Mouse (Mus musculus): ENCODE results near the gene Narfl. TPM values are rescaled to one million over a fixed set of nuclear protein-coding genes. Genes with fewer than 3 reads are reported as not detected.

Narfl gene
- polyA plus RNA-seq, 1 experiment from 2014 or later = 28.6 TPM

DNA sequence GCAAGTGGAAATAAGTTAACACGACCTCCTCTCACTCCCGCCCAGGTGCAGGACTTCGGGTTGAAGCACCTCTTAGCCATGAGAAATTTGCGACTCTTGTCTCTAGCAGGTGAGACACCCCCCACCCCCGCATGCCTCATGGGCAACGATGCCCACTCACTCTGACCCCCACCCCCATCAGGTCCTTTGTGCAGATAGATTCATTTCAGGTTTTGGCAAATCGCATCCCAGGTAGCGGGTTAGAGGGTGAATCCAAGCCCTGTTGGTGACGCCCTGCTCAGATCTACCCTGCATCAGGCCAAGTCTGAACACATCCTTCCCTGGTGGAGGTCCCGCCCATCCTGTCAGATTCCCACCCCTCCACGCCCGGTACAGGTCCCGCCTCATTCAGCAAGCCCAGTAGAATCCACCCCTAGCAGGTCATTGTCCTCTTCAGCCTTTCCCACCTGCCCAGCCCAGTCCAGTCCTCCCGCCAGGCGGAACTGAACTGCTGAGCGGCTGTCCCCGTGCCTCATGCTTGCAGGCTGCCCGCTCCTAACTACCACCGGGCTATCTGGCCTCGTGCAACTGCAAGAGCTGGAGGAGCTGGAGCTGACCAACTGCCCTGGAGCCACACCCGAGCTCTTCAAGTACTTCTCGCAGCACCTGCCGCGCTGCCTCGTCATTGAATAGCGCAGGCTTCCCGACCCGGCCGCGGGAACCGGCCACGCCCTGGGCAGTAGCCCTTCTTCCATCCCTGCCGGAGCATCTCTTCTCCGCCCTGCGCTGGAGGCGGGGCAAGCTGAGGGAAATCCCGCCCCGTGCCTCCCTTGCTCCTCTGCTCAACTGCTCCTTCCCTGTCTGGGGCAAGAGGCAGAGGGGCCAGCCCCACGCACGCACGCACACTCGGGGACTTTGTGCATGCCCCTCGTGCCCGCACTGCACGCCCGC lies 45.5 kb downstream of the Narfl start:
- H3K9me3 ChIP-seq (replicated peaks; ENCODE audit: control insufficient read depth, low read length) = no peaks in the 10 kb centered on the region
- peaks cover 7% of the 10 kb centered on the region for H3K4me1 ChIP-seq (ENCODE audit: control insufficient read depth, insufficient read depth, low read length)
- H3K27ac ChIP-seq (ENCODE audit: low read length) = no peak overlapping the region
- peaks cover 26% of the 10 kb centered on the region for H3K27me3 ChIP-seq (ENCODE audit: control insufficient read depth, insufficient read depth, low read length)
- no peaks in the 10 kb centered on the region for H3K36me3 ChIP-seq (ENCODE audit: control insufficient read depth, insufficient read depth, low read length)
- H3K4me2 ChIP-seq (ENCODE audit: low read depth, low read length) = peak overlapping the region; percentile 41
- H3K9ac ChIP-seq (ENCODE audit: low read length) = 0 out of 2 replicates have a peak overlapping the region, but pooled peaks have one; percentile 2
- ATAC-seq (ENCODE audit: insufficient read depth, low FRiP score) = peak; percentile 56; the same call in 1 of the 2 replicates
- peak overlapping the region; percentile 26 for H3K4me3 ChIP-seq (replicated peaks; ENCODE audit: low read length)
- WGBS = 7% methylated on average over 46 of the region's 46 CpGs

DNA sequence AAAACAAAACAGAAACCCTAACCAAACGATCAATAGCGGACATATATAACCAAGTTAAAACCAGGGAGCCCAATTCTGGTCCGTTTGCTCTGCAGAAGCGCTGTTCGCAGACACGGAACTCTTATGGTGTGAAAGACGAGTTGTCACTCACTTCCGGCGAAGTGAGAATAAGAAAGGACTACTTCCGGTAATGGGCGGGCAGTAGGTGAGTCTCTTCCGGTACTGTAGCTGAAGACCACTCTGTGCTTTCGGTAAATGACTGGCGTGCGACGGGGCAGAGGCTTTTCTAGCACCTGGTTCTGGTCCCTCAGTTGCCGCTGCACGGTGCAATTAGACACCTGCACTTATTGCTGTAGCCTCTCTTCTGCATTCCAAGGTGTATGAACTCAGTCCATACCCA lies 49.9 kb downstream of the Narfl start, which contains the start of gene Wdr24:
Gene Wdr24 (plus strand): TSS at position 176 of the 400 bp plus-strand sequence.
- 1% methylated on average over 18 of the region's 18 CpGs for WGBS
- H3K4me1 ChIP-seq (ENCODE audit: control insufficient read depth, insufficient read depth, low read length) = peaks cover 22% of the 10 kb centered on the region
- peak; percentile 53 for ATAC-seq (ENCODE audit: insufficient read depth, low FRiP score)

DNA sequence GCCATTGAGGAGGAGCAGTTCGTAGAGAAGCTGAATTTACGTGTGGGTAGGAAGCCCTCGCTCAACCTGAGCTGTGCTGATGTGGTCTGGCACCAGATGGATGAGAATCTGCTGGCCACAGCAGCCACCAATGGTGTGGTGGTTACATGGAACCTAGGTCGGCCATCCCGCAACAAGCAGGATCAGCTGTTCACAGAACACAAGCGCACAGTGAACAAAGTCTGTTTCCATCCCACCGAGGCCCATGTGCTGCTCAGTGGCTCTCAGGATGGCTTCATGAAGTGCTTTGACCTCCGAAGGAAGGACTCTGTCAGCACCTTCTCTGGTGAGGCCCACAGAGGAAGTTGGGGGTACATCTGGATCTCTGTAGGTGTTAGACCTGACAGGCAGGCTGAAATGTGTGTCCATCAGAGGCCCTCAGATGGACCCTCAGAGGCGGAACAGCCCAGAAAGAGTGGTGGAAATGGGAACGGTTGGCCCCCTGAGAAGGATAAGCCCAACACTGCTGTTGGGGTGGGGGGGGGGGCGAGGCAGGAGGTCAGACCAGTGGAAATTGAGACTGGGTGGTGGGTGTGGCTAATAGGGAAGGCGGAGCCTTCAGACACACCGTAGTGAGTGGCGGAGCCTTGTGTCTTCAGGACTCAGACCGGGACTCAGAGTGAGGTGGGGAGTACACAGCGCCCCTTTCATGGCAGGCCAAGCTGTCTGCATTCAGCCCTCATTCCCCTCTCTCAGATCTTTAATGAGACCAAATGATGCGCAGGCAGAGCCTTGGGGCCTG lies 51.0 kb downstream of the Narfl start:
- Histone ChIP-seq H3K36me3 (ENCODE audit: control insufficient read depth, insufficient read depth, low read length) (0 out of 2 replicates have a peak, but pooled peaks cover 12% of the 10 kb centered on the region), H3K4me1 (ENCODE audit: control insufficient read depth, insufficient read depth, low read length) (peaks cover 20% of the 10 kb centered on the region), H3K4me2 (ENCODE audit: low read depth, low read length) (peak overlapping the region; percentile 92), H3K27me3 (ENCODE audit: control insufficient read depth, insufficient read depth, low read length) (peaks cover 8% of the 10 kb centered on the region), H3K27ac (ENCODE audit: low read length) (no peak overlapping the region), H3K4me3 (replicated peaks; ENCODE audit: low read length) (peak overlapping the region; percentile 67), H3K9ac (ENCODE audit: low read length) (peak overlapping the region; percentile 83), H3K9me3 (replicated peaks; ENCODE audit: control insufficient read depth, low read length) (no peaks in the 10 kb centered on the region)
- no peak for ATAC-seq (ENCODE audit: insufficient read depth, low FRiP score)
- 66% methylated on average over 16 of the region's 17 CpGs for WGBS

More for the DNA sequence above, 49.9 kb downstream of the Narfl start, which contains the start of gene Wdr24:
- H3K27ac ChIP-seq (ENCODE audit: low read length) = peak within 1 kb of the TSS; percentile 51
- 0 out of 2 replicates have a peak, but pooled peaks cover 12% of the 10 kb centered on the region for H3K36me3 ChIP-seq (ENCODE audit: control insufficient read depth, insufficient read depth, low read length)
- peak within 1 kb of the TSS; percentile 83 for H3K9ac ChIP-seq (ENCODE audit: low read length)
- peaks cover 17% of the 10 kb centered on the region for H3K27me3 ChIP-seq (ENCODE audit: control insufficient read depth, insufficient read depth, low read length)
- H3K9me3 ChIP-seq (replicated peaks; ENCODE audit: control insufficient read depth, low read length) = no peaks in the 10 kb centered on the region
- H3K4me3 ChIP-seq (replicated peaks; ENCODE audit: low read length) = peak within 1 kb of the TSS; percentile 67
- H3K4me2 ChIP-seq (ENCODE audit: low read depth, low read length) = peak within 1 kb of the TSS; percentile 92

DNA sequence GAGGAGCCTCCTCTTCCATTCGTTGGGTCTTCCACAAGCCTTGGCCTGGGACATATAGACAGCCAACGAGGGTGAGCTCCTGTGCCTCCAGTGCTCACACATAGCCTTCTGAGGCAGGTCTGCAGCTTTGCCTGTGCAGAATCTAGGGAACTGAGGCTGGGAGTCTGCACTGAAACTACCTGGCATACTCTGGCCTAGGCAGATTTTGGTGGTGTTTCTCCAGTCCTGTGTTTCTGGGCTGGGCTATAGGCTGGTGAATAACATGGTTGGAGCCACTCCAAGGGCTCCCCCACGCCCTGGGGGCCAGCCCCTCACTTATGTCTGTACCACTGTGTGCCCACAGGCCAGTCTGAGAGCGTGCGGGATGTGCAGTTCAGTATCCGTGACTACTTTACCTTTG lies 51.7 kb downstream of the Narfl start:
- Histone ChIP-seq H3K27ac (ENCODE audit: low read length) (no peak overlapping the region), H3K9me3 (replicated peaks; ENCODE audit: control insufficient read depth, low read length) (no peaks in the 10 kb centered on the region), H3K4me3 (replicated peaks; ENCODE audit: low read length) (no peak overlapping the region), H3K4me2 (ENCODE audit: low read depth, low read length) (no peak overlapping the region), H3K36me3 (ENCODE audit: control insufficient read depth, insufficient read depth, low read length) (peaks cover 12% of the 10 kb centered on the region; the same call in 1 of the 2 replicates), H3K27me3 (ENCODE audit: control insufficient read depth, insufficient read depth, low read length) (peaks cover 3% of the 10 kb centered on the region; the same call in 1 of the 2 replicates), H3K4me1 (ENCODE audit: control insufficient read depth, insufficient read depth, low read length) (peaks cover 27% of the 10 kb centered on the region), H3K9ac (ENCODE audit: low read length) (no peak overlapping the region; the same call in 1 of the 2 replicates)
- no peak for ATAC-seq (ENCODE audit: insufficient read depth, low FRiP score)
- WGBS = 86% methylated on average over 6 of the region's 6 CpGs

DNA sequence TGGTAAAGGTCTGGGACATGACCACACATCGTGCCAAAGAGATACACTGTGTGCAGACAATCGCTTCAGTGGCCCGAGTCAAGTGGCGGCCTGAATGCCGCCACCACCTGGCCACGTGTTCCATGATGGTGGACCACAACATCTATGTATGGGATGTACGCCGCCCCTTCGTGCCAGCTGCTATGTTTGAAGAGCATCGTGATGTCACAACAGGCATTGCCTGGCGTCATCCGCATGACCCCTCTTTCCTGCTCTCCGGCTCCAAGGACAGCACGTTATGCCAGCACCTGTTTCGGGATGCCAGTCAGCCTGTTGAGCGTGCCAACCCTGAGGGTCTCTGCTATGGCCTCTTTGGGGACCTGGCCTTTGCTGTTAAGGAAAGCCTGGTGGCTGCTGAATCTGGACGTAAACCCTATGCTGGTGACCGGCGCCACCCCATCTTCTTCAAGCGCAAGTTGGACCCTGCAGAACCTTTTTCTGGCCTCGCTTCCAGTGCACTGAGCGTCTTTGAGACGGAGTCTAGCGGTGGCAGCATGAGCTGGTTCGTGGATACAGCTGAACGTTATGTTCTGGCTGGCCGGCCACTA lies 52.5 kb downstream of the Narfl start:
- Histone ChIP-seq H3K27ac (ENCODE audit: low read length) (no peak overlapping the region), H3K36me3 (ENCODE audit: control insufficient read depth, insufficient read depth, low read length) (peaks cover 20% of the 10 kb centered on the region), H3K4me2 (ENCODE audit: low read depth, low read length) (no peak overlapping the region), H3K9me3 (replicated peaks; ENCODE audit: control insufficient read depth, low read length) (no peaks in the 10 kb centered on the region), H3K4me1 (ENCODE audit: control insufficient read depth, insufficient read depth, low read length) (peaks cover 35% of the 10 kb centered on the region), H3K9ac (ENCODE audit: low read length) (no peak overlapping the region), H3K4me3 (replicated peaks; ENCODE audit: low read length) (no peak overlapping the region), H3K27me3 (ENCODE audit: control insufficient read depth, insufficient read depth, low read length) (peaks cover 3% of the 10 kb centered on the region; the same call in 1 of the 2 replicates)
- 93% methylated on average over 27 of the region's 27 CpGs for WGBS
- no peak for ATAC-seq (ENCODE audit: insufficient read depth, low FRiP score)

DNA sequence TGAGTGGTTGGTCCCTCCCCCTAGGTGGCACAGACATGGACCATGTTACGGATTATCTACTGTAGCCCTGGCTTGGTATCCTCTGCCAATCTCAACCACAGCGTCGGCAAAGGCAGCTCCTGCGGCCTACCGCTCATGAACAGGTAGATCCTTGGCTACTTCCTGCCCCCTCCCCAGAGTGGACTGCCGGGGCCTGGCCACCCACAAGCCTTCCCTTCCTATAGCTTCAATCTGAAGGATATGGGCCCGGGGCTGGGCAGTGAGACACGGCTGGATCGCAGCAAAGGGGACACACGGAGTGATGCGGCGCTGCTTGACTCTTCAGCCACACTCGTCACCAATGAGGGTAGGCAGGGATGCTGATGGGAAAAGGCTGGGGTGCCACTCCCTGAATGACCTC lies 53.4 kb downstream of the Narfl start:
- H3K27ac ChIP-seq (ENCODE audit: low read length) = no peak overlapping the region
- peaks cover 43% of the 10 kb centered on the region for H3K4me1 ChIP-seq (ENCODE audit: control insufficient read depth, insufficient read depth, low read length)
- H3K4me2 ChIP-seq (ENCODE audit: low read depth, low read length) = no peak overlapping the region
- peaks cover 23% of the 10 kb centered on the region for H3K36me3 ChIP-seq (ENCODE audit: control insufficient read depth, insufficient read depth, low read length)
- no peak for ATAC-seq (ENCODE audit: insufficient read depth, low FRiP score)
- no peak overlapping the region for H3K9ac ChIP-seq (ENCODE audit: low read length)
- no peak overlapping the region for H3K4me3 ChIP-seq (replicated peaks; ENCODE audit: low read length)
- H3K27me3 ChIP-seq (ENCODE audit: control insufficient read depth, insufficient read depth, low read length) = 0 out of 2 replicates have a peak, but pooled peaks cover 3% of the 10 kb centered on the region
- WGBS = 94% methylated on average over 13 of the region's 13 CpGs
- H3K9me3 ChIP-seq (replicated peaks; ENCODE audit: control insufficient read depth, low read length) = no peaks in the 10 kb centered on the region

DNA sequence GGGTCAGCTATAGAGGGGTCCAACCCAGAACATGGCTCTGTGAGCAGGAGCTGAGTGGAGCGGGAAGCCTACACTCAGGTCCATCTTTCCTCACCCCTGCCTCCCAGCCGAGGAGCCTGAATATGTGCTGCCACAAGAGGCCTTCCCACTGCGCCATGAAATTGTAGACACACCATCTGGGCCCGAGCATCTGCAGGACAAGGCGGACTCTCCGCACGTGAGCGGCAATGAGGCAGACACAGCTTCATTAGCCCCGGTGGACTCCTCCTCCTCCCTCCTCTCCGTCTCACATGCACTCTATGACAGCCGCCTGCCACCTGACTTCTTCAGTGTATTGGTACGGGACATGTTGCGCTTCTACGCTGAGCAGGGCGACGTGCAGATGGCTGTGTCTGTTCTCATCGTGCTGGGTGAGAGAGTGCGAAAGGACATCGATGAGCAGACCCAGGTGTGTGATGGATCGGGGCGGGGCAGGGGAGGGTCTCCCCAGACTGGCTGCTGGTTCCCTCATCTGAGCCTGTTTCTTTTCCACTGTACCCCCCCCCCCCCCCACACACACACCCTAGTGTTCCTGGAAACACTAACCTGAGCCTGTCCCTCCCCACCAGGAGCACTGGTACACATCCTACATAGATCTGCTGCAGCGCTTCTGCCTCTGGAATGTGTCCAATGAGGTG lies 54.1 kb downstream of the Narfl start:
- no peak overlapping the region for H3K4me3 ChIP-seq (replicated peaks; ENCODE audit: low read length)
- no peak overlapping the region; the same call in 1 of the 2 replicates for H3K27ac ChIP-seq (ENCODE audit: low read length)
- no peaks in the 10 kb centered on the region for H3K27me3 ChIP-seq (ENCODE audit: control insufficient read depth, insufficient read depth, low read length)
- no peak for ATAC-seq (ENCODE audit: insufficient read depth, low FRiP score)
- no peak overlapping the region for H3K9ac ChIP-seq (ENCODE audit: low read length)
- peaks cover 44% of the 10 kb centered on the region for H3K4me1 ChIP-seq (ENCODE audit: control insufficient read depth, insufficient read depth, low read length)
- no peak overlapping the region for H3K4me2 ChIP-seq (ENCODE audit: low read depth, low read length)
- no peaks in the 10 kb centered on the region for H3K9me3 ChIP-seq (replicated peaks; ENCODE audit: control insufficient read depth, low read length)
- H3K36me3 ChIP-seq (ENCODE audit: control insufficient read depth, insufficient read depth, low read length) = peaks cover 23% of the 10 kb centered on the region
- 91% methylated on average over 22 of the region's 22 CpGs for WGBS

DNA sequence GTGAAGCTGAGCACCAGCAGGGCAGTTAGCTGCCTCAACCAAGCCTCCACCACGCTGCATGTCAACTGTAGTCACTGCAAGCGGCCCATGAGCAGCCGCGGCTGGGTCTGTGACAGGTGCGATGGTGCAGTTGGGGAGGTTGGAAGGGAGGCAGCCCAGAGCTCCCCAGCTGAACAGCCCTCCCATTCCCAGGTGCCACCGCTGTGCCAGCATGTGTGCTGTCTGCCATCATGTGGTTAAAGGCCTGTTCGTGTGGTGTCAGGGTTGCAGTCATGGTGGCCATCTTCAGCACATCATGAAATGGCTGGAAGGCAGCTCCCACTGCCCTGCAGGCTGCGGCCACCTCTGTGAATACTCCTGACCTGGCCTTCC lies 54.6 kb downstream of the Narfl start:
- no peak for ATAC-seq (ENCODE audit: insufficient read depth, low FRiP score)
- Histone ChIP-seq H3K27me3 (ENCODE audit: control insufficient read depth, insufficient read depth, low read length) (no peaks in the 10 kb centered on the region), H3K36me3 (ENCODE audit: control insufficient read depth, insufficient read depth, low read length) (peaks cover 23% of the 10 kb centered on the region), H3K4me3 (replicated peaks; ENCODE audit: low read length) (peak overlapping the region; percentile 74), H3K9me3 (replicated peaks; ENCODE audit: control insufficient read depth, low read length) (no peaks in the 10 kb centered on the region), H3K4me1 (ENCODE audit: control insufficient read depth, insufficient read depth, low read length) (peaks cover 44% of the 10 kb centered on the region), H3K27ac (ENCODE audit: low read length) (peak overlapping the region; percentile 93), H3K4me2 (ENCODE audit: low read depth, low read length) (peak overlapping the region; percentile 91), H3K9ac (ENCODE audit: low read length) (peak overlapping the region; percentile 87)
- 82% methylated on average over 8 of the region's 8 CpGs for WGBS
